Mouse (Mus musculus) embryo, embryonic 10.5 days (tissue): ENCODE measurements at regions not wholly inside any gene's neighbourhood (a gene's known extent, or its start where the extent isn't known, plus 50 kb on each side); places are given as distances from the start of the nearest gene placed in this dataset.

Experiments
- DNase-seq: peaks from one replicate; pipeline ENCODE4 v3.0.0-alpha.2; 2015; ENCODE audit warnings: low spot score

GRCm38 (mm10) chr12:92152043-92152921 is 303.3 kb upstream of the Sel1l start:
- DNase-seq = no peak

GRCm38 (mm10) chr12:92137539-92137938 is 288.6 kb upstream of the Sel1l start:
- DNase-seq = no peak

DNA sequence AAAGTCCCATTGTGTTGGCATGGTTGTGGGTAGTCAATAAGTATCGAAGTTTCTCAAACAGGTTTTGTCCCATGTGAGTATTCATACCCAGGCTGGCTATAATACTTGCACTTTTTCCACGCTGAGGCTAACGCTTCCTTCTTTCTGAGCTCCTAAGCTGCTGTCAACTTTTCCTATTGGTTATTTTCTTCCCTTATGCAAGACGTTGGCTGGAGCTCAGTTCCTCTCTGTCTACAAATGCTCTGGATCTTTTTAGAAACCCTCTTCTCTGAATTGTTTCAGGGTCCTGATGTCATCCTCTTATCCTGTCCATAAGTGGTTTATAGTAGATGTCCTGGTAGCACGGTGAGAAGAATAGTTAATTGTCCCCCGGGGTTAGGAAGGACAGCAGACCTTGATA is 278.7 kb upstream of the Sel1l start:
- no peak for DNase-seq

GRCm38 (mm10) chr12:92120164-92120815 is 271.3 kb upstream of the Sel1l start:
- no peak for DNase-seq

GRCm38 (mm10) chr12:92109615-92110014 is 260.7 kb upstream of the Sel1l start:
- DNase-seq = no peak

DNA sequence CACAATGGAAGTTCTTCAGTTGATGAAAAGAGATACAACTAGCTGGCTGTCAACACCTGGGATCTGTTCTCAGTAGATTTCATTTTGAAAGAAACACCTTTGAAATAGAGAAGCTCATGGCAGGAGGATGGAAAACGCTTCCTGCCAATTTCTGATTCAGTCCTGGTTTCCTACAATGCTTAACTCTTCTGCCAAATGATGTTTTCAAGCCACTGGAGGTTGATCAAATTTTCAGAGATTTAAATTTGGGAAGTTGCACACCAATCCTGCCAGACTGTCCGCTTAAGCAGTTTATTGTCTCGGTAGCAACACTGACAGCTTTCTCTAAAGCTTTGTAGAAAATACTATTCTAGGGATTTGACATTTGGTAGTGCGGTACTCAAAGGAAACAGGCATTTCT is 251.1 kb upstream of the Sel1l start:
- DNase-seq = no peak

GRCm38 (mm10) chr12:92092794-92093365 is 243.9 kb upstream of the Sel1l start:
- DNase-seq = no peak

- DNase-seq = no peak
Observed at GRCm38 (mm10) chr12:92073209-92073608, 224.3 kb upstream of the Sel1l start.

DNA sequence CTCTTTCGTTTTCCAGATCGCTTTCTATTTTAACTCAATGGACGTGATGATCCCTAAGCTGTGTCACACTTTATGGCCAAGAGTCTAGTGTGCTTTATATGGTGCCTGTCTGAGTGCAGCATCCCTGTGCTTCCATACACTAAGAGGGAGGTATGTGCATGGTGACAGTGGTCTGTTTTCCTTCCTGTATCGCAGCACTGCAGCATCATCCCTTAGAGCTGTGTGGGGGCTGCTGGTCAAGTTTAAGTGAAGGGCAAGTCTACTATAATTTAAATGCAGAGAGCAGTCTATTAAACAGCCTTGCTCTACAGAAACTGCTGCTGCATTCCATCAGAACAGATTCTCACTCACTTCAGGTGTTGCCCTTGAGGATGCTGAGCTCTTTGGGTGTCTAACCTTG is 213.8 kb upstream of the Sel1l start:
- no peak for DNase-seq

DNA sequence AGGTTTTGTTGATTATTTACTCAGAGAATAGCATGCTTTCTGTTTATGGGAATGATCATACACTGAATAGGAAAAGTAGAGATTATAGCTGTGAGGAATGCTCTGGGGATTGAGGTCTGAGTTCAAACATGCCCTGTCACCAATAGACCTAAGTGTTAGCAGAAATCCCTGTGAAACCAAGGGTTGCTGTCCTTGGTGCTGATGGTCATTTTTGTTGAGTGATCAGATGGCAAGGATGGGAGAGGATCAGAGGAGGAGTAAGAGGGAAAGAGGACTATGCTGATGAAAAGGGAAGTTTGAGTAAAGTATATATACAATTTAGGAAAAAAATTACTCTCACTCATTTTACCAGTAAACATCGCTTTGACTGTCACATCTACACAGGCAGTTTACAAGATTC is 191.5 kb upstream of the Sel1l start:
- DNase-seq = peak; percentile 81

DNA sequence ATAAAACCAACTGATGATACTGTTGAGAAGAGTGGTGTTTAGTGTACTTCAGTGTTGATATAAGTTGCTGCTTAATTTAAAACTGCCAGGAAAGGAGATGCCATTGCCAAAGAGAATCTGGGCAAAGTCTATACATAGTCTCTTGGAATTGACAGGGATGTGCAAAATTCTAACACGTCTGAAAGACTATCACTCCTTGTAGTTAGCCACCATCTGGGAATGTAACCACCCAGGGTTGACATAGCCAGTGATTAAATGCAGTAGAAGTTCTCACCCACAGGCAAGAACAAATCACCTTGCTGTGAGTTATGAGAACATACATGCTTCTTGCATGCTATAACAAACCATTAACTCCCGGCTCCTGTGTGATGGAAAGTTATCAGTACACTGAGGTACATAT is 180.2 kb upstream of the Sel1l start:
- DNase-seq = no peak

GRCm38 (mm10) chr12:92028354-92028753 is 179.4 kb upstream of the Sel1l start:
- no peak for DNase-seq

DNA sequence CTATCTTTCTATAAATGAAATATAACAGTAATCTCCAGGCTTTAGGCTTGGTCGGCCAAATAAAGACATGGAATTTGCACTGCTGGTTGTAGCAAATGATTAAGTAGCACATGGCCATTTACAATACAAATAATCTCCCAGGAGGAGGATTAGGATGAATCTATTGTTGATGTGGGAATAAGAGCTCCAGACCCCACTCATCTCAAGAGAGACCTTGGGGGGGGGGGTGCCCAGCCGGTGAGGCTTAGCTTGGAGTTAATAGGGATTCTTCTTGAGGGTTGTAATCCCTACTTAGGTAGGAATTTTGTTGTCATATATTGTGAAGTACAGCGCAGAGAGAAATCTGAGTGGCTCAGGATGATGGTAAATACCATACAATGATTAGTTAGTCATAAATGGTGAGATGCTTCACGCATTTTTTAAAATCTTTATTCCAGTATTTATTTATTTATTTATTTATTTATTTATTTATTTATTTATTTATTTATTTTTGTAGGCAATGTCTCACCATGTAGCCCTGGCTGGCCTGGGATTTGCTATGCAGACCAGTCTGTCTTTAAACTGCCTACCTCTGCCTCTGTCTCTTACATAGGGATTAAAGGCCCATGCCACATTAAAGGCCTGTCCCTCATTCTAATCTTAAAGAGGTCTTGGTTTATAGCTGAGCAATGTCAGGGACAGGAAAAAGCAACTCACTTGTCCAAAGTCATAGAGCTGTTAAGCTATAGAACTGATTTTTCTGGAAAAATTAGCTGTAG is 175.7 kb upstream of the Sel1l start:
- DNase-seq = no peak

- DNase-seq = no peak
Observed at GRCm38 (mm10) chr12:92019593-92020224, 170.8 kb upstream of the Sel1l start.

- no peak for DNase-seq
Observed at GRCm38 (mm10) chr12:92015373-92015772, 166.4 kb upstream of the Sel1l start.

DNA sequence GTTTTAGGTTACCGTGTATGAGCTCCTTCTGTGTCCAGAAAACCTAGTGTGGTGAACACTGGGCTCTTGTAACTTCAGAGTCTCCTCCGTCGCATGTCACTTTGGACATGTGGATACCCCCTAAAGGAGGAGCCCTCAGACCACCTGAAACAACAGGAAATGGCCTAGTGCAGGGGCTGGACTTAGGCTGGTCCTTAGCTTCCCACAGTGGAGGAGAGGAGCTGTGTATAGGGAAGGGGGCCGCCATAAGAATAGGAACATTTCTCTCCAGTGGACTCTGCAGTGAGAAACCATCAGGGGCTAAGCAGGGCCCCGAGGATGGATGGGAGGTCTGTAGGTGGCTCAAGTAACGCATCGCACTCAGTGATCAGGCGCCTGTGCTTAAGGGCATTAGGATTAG is 165.0 kb upstream of the Sel1l start:
- peak; percentile 40 for DNase-seq

DNA sequence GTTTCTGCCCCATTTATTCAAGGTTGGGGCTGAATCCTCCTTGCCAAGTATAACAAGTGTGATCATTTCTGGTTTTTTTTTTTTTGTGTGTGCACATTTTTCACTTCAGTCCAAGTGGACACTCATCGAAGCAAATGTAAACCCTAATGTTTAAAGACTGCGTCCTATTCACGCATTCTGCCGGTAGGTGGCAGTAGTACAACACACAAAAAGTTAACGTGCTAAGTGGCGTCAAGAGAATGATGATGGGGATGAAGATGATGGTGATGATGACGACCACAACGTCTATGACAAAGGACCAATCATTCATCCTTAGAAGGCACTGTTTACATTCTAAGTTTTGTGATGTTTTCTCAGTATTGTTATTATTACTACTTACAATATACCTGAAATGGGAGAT is 164.3 kb upstream of the Sel1l start:
- peak; percentile 84 for DNase-seq

DNA sequence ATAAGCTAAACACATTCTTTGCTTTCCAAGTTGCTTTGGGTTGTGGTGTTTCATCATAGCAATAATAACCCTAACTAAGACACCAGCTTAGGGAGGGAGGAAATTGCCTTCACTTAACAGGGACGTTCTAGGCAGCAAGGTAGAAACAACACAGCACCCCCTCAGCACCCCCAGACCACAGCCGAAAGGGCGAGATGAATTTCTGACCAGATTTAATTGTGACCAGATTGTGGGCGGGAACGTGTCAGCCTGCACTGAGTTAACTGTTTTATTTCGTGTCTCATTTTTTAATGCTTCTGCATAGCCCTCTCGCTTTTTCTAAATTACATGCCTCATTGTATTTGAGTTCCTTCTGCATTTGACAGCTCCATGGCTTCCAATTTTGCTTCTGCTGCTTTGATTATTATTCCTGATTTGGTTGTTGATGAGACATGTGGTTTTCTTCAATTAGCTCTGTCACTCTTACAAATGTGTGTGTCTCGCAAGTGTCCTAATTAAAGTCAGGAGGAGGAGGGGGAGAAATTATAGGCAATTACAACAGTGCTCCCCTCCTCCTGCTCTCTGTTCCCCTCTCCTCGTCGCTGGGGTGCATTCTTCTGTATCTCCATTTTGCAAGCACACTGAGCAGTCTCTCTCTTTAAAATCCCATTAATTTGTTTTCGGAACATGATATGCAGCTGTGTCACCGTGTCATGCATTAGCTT is 155.6 kb upstream of the Sel1l start:
- DNase-seq = no peak

DNA sequence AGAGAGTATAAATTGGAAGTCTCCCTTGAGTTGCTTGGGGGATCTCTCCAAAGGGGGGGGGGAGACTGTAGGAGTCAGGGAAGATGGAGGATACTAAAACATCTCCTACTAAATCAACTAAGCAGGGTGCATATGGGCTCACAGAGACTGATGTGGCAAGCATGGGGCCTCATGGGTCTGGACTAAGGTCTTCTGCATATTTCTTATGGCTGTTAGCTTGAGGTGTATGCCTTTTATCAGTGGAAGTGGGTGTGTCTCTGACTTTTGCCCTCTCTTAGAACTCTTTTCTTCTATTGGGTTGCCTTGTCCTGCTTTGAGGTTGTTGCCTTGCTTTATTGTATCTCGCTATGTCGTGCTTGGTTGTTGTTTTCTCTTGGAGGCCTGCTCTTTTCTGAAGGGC is 150.1 kb upstream of the Sel1l start:
- no peak for DNase-seq

DNA sequence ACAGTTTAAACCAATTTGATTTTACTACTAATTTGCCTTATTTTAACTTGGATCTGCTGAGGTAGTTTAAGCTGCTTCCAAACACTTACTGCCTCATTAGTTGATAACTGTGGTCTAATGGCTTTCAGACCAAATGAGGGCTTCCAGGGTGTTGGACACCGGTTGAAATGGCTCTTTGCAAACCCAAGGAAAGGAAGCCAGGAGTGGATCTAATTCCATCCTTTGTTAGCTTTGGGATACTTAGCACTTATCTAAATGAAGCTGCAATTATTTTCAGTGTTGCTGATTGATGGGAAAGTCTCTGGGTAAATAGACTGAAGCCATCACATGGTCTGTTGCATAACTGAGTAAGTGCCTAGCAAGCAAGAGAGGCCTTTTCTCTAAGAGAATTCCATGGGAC is 148.4 kb upstream of the Sel1l start:
- no peak for DNase-seq

- peak; percentile 26 for DNase-seq
Observed at GRCm38 (mm10) chr12:91995545-91995944, 146.6 kb upstream of the Sel1l start.
